Mouse (Mus musculus): ENCODE measurements around the gene Zpbp2.

Zpbp2 gene

DNA sequence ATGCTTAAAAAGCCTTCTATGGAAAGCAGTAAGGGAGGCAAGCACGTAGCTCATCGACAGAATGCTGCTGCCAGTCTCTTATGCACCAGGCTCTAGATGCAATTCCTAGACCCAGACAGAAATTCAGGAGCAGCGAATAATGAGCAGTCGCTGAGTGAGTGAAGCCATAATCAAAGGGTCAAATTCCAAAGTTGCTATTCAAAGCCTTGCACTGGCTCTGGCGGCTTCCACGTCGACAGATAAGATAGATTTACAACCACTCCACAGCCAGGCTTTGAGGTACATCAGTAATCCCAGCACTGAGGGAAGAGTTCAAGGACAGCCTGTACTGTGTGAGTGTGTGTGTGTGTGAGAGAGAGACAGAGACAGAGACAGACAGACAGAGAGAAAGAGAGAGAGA, 10.0 kb downstream of the Zpbp2 start:
- DNase-seq: no peak

DNA sequence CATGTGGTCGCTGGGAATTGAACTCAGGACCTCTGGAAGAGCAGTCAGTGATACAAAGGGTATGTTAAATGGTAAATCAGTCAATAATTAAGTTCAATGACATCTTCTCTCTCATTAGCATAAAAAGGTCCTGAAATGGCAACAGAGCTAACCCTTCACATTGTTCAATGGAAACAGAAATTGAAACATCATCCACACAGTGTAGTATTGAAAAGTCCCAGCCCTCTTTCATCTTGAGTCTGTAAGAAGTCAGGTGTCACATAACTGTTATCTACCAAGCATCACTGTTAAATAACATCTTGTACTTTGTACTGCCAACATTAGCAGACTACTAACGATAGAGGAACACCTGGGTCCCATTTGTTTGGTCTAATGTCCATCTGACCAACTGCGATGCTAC, 12.1 kb downstream of the Zpbp2 start:
- DNase-seq: no peak

DNA sequence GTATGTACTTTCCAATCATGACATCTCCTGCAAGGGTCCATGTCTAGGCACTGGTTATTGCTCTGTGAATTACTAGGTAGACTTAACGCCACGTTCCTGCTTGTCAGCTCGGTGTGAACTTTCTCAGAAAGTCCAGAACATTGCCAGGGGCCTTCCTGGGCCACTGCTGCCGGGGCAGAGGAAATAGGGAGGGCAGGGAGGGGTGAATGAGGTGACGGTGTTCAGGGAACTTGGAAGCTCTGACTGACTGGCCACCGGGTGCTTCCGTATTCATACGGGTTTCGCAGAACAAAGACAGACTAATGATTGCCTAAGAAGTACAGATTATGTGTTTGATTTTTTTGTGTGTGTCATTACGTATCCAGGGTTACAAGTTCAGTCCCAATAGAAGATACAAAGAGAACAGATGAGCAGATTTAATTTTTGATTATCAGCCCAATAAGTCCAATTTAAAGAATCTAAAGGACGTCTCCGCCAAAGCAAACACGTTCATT, 13.1 kb downstream of the Zpbp2 start:
- DNase-seq: no peak

DNA sequence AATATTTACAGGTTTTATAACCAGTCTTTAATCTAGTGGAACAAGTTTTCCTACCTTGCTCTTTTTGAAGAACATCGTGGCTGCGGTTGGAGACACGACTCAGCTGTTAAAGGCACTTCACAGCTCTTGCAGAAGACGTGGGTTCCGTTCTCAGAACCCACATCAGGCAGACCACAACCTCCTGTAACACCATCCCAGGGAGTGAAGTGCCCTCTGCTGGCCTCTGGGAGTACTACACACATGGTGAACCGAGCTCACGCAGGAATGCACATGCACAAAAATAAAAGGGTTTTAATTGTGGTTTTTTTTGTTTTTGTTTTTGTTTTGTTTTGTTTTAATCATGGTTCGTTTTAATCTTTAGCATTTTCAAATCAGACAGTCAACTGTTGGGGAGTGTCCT, 17.4 kb downstream of the Zpbp2 start:
- DNase-seq: peak; percentile 47

DNA sequence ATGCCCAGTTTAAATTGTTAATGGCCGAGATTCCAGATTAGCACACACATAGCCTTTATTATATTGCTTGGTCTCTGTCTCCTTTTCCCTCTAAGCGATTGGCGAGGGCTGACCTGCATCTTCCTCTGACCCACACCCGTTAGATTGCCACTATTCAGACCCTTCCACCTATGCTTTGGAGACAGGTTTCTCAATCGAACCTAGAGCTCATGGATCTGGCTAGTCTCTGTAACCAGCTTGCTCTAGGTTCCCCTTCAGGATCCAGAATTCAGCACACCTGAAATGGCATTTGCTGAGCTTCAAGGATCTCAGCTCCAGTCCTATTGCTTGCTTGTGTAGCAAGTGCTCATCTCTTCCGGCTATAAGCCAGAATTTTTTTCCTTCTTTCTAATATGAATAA, 18.6 kb downstream of the Zpbp2 start:
- no peak for DNase-seq

DNA sequence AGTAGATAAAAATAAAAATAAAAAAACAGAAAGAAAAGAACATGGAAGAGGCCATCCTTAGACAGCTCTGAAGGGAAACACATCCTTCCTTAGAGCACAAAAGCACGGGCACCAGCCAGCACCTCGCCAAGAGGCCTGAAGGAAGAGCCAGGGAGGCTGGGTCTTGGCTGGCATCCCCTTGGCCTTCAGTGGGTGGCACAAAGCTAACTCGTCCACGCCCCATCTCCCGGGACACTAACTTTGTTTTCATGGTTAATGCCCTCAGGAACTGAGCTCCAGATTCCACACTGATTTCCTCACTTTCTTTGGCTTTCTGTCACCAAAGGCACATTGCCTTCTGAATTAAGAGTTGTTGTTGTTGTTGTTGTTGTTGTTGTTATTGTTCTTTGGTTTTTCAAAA, 26.9 kb downstream of the Zpbp2 start:
- no peak for DNase-seq

DNA sequence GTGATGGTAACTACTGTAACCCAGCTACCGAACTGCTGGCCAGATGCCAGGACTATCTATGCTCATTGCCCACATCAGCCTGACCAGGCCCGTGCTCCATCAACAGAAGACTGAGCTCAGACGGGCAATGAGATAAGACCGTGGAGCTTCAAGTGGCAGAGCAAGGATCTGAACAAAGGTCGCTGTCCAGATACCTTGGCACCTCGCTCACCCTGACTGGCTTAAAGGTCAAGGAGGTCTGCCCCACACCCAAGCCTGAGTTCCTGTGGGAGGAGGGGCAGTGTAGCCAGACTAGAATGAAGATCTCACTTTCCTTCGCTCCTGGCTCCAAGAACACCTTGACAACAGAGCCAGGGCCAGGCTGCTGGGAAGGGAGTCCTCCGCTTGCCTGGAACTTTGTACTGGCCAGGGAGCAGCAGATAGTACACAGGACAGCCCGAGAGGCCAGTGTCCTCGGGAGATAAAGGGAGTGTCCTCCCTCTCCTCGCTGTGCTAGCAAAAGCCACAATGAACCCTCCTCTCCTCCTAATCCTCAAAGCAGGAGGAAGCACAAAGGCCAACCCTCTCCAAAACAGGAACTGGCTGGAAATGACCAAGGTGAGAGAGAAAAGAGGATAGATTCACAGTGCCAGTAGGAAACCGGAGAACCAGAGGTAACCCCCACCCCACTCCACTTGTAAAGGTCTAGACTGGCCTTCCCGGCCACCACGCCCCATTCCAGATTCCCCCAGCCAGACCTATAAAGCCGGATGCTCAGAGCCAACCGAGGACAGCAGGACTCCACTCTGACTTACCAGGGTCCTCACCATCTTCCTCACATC, 29.6 kb downstream of the Zpbp2 start:
- DNase-seq: no peak

DNA sequence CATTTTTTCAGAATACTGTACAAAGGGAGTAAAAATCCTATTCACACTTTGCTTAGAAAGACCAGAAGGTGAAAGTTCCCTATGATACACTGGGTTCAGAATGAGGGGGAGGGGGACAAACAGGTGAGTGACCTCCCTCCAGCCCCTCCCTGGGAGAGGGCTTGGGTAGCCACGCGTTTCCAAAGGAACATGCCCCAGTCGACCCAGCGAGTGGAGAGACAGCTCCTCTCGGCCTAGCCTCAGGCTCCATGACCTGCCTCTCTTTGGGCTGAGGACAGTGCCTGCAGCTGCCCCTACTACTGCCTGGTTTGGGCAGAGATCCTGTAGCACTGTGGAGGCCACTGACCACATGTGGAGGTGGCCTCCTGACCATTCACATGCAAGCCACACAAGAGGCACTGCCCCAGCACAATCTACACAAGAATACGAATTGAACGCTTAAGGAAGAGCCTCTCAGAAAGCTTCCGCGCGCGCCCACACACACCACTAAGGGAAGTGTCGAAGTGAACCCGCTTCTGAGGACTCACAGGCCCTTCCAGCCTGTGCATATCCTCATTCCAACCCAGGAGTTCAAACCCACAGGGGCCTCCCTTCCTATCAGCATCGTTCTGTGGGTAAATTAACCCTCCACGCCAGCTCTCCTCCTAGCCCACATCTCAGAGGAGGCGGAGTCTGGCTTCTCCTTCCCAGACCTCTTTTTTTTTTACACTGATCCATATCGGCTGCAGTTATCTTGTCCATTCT, 30.6 kb downstream of the Zpbp2 start:
- no peak for DNase-seq

DNA sequence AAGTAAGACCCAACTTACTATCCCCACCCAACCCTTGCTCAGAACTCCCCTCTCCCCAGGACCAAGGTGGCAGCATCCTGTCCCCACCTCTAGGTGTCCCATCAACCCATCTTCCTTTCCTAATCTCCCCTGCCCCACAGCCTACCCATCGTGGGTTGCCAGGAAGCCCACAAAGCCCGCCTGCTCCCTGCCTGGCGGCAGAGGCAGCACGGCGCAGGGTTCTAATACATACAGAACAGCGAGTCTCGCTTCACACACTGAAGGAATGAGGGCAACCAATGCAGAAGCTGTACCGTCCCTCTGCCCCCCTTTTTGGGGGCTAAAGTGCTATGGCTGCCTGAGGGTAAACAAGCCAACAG, 31.1 kb downstream of the Zpbp2 start:
- DNase-seq: no peak

DNA sequence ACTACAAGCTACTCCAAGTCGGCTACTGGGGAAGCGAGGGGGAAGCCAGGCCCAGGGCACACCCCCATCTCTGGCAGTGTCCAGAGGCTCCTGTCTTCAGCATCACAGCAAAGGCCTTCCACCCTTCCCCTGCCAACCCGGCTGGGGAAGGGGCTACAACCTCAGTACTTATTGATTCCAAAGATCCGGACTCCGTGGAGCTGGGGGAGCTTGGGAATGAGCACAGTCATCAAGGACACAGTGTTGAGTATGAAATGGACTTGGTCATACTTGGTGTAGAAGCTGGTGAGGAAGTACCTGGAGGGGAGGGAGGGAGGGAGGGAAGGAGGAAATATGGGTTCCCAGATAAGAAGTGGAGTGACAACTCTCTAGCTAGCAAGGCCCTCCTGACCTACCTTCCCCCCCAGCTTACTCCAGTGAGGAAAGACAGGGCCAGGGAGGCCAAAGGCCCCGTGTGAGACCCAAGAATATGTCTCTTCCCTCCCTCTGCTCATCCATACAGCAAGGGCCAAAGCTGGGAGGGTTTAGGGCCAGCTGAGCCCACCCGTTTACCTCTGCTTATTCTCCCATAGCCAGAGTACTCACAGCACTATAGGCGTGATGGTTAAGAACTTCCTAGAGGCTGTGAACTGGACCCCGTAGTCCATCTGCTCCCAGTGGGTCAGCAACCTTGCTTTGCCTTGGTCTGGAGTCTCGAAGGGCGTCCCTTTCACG, 31.8 kb downstream of the Zpbp2 start:
- no peak for DNase-seq

DNA sequence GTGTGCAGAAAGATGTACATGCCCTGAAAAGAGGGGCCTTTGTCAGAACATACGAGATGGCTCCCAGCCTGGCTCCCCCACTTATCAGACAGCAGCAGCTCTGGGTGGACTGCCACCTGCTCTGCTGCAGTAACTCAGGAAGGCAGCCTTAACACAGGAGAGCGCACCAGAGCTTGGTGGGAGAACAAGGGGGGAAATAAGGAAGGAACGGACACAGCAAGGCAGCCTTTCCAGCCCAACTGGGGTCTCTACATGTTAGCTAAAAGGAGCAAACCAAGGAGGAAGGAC, 32.3 kb downstream of the Zpbp2 start:
- no peak for DNase-seq

DNA sequence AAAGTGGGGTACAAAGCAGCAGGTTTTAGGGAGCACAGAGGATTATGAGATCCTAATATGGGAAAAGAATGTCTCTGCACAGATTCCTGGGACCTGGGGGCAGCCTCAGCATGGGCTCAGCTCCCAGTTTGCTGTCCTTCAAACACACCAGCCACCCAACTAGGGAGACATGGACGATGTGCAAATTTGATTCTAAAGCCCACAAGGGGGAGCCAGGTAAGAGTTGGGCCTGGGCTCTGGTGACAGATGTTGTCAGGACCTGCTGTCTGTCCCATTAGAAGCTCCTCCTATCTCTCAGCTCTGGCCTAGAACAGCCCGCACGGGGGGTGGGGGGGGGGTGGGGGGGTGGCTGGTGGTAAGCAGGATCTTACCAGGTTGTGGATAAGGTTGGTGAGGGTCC, 32.7 kb downstream of the Zpbp2 start:
- DNase-seq: peak; percentile 26

DNA sequence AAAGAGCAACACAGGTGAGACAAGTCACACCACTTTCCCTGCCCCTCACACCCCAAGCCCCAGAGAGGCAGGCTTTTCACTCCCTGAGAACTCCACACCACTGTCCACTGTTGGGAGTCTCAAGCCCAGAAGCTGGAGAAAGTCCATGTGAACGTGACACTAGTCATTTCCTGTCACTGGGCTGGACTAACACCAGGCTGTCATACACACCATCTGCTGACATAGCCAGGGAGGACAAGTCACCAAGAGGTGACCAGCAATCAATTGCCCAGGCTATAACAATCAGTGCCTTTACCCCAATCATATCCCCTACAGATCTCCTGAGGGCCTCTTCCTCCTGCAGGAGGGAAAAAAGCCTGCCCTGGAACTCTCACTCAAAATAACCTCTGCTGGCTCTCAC, 33.2 kb downstream of the Zpbp2 start:
- DNase-seq: no peak

DNA sequence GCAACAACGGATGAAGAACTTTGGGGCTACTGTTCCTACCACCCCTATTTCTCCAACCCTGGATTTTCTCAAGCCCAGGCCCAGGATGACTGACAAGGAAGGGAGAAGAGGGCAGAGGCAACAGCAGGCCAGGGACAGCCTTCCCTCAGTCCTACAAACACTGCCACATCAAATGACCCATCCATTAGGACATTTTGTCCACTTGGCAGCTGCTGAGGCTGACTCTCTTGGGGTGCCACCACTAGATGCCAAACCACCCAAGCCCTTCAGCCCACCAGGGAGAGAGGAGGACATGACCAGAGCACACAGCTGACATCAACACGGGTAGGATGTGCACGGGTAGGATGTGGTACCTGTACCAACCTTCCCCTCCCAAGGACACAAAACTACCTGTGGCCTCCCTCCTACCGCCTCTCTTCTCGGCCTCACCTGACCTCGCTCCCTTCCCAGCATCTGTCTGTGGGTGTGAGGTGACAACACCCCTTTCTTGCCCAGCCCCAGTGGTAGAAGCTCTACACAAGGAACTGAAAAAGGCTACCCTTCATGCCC, 33.8 kb downstream of the Zpbp2 start:
- DNase-seq: no peak

DNA sequence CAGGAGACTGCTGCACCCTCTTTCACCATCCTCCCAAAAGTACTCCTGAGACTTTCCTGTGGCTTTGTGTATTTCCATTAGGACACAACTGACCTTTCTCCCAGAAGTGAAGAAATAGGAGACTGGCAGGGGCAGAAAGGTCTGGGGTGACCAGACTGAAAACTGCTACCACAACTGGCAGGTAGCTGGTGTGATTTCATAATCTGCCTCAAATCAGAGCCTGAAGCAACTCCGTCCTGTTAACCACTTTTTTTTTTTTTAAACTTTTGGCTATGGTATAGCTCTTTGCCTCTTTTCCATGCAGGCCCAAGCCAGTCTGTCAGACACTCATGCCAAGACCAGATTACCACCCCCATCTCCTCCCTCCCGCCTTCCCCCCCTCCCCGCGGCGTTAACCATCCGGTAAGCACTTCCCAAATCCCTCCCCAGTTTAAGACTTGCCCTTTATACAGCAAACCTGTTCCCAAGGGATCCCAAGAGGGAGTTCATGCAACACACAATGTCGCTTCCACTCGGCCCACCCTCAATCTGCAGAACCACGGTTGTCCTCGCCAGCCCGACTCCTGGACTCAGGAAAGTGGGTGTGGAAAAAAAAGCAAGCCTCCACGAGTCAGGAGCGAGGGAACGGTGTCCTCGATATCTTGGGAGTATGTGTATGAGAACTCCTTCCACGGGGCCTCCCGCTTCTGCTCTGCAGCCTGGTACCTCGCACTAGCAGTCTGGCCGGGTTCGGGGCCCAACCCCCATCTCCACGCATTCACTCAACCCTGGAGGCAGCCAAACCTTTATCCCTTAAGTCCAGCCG, 35.4 kb downstream of the Zpbp2 start:
- DNase-seq: no peak

DNA sequence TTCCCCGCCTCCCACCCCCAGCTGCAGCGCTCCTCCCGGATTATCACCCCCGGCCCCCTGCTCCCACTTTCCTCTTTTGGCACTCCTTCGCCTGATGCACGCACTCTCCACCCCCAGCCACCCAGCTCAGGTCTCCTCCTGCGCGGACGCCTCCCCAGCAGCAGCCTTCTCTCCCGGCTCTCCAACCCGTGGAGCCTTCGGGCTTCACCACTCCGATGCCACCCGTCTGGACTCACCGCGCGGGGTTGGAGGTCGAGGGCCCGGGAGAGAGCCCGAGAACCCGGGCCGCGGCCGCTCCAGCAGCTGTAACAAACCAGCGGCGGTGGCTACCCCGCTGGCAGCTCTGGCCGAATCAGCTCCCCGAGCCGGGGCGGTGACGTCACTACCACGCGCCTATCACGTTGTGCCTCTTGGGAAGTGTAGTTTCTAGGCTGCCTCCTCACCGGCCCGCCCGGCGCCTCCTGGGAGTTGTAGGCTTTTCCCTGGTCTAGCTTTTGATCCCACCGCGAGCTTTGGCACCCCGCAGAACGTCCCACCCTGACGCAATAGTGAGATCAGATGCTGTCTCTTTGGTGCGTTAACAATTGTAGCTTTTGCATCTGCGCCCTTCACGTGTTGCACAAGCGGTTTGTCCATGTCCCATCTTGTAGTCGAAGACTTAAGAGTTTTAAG, 36.1 kb downstream of the Zpbp2 start, which contains the start of gene Ormdl3:
Gene Ormdl3 (minus strand): TSS at position 477 of the 672 bp plus-strand sequence.
- DNase-seq: peak; percentile 98

DNA sequence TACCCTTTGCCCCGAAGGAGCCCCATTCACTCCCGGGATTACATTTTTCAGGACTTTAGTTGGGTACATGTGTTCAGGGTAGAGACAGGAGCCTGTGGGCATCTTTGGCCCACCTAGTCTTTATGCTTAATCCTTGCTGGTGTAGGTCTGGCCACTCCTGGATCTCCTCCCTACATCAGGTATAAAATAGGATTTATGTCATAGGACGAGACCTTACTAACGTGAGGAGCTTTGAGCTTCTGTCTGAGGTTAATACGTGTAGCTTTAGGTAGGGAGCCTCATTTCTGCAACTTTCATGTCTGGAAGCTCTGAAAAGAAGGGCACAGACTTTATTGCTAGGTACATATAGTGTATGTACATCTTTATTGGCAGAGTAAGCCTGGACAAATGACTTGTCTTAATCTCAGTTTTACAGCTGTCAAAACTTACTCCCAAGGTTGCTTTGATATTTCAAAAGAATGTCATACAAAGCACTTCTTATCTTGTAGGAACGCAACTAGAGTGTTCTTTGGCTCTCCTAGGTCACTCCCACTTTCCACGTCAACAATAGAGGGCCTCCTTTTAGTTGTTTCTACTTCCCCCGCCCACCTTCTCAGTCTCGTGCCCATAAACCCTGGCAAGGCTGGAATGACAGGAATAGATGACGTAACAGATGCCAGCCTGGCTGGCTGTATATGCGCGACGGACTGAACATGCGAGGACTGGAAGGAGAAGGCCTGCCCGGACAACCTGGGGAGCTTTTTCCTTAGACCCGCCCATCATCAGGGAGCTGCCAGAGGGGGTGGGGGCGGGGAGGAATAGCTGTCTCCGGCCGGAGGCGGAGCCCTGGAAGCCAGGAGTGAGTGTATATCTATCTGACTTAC, 37.0 kb downstream of the Zpbp2 start:
- DNase-seq: peak; percentile 49

DNA sequence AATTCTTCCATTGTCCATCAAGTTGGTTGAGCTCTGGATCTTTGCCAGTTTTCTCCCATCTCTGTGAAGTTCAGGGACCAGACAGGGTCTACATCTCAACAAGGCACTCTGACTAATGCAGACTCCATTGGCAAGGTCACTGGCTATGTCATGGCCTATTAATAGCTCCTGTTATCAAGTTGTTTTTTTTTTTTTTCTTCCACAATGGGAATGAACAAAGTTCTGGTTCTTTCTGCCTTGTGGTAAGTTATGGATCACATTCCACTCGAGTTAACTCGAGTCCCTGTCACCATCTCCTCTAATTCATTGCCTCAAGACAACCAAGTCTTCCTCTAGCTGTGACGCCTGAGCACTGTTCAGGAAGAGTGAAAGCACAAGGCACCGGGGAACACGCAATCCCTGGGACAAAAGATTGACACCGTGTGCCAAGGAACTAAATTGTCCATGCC, 38.0 kb downstream of the Zpbp2 start:
- no peak for DNase-seq

DNA sequence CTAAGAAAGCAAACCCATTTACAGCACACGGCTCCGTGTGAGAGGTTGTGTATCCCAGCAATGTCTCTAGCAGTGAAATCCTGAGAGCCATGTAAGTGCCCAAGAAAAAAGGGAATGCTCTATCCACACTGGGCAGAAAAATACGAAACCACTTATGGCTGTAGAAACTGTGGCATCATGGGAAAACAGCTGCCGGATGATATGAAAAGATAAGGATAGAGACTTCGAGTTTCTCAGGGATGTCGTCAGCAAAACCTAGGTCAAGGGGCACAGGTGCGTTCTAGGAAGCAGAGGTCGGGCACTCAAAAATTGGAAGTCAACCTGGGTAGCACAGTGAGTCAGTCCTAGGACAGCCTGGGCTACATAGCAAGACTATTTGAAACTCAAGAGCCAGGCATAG, 38.4 kb downstream of the Zpbp2 start:
- DNase-seq: no peak

DNA sequence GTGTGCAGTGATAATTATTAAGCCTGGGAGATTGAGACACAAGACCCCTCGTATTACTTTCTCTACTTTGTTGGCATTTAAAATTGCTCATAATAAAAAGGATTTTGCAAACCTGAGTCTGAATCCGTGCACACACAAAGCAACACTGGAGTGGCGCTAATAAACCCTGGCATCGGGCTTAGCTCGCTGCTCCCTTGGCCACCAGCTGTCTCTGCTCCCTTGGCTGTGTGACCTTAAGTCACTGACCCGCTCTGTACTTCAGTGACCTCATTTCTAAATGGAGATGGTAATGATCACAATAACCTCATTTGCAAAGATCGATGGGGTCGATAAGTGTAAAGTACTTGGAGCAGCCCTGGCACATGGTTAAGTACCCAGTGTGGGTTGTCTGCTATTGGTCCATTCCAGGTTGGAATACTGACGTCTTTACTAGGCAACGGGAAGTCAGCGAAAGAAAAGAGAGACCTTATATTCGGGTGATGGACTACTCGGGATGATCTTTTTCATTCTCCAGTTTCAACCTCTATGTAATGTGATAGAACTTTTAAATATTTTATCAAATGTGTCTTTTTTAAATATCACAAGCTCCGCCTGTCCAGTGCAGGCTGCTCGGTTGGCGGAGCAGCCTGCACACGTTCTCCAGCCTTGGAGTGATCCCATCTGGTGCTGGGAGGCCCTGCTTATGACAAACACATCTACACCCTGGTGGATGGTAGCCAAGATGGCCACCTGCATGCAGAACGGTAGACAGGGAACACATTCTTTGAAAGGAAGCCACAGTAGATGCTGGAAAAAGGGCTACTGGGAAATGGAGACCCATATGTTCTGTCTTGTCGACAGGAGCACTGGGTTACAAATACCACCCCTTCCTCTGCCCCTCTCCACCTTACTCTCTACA, 39.9 kb downstream of the Zpbp2 start:
- no peak for DNase-seq
